Mouse (Mus musculus) liver, adult 2 months (tissue): ENCODE data around the gene Vim. TPM values are rescaled to one million over a fixed set of nuclear protein-coding genes. Genes with fewer than 3 reads are reported as not detected.

Experiments used
- DNase-seq: peaks from one replicate; pipeline ENCODE4 v3.0.0-alpha.2; 2011; ENCODE audit warnings: low read depth, low spot score; ENCODE audit errors: extremely low read depth
- H3K27ac ChIP-seq: fragments of 200-500 bp; replicated peaks from 2 replicates; pipeline ENCODE4 v1.5.1; 2012; ENCODE audit warnings: low read depth, mild to moderate bottlenecking, control low read depth, inconsistent platforms, low read length; ENCODE audit not compliant: insufficient read depth
- H3K27me3 ChIP-seq: fragments of 200-500 bp; 2 replicates; pipeline ENCODE4 v1.6.1; 2012; ENCODE audit warnings: mild to moderate bottlenecking, moderate library complexity, low read length, inconsistent platforms; ENCODE audit not compliant: control insufficient read depth, insufficient read depth
- H3K36me3 ChIP-seq: fragments of 200-500 bp; 2 replicates; pipeline ENCODE4 v1.6.1; 2012; ENCODE audit warnings: low read length, inconsistent platforms; ENCODE audit not compliant: control insufficient read depth, insufficient read depth
- H3K4me1 ChIP-seq: fragments of 200-500 bp; 2 replicates; pipeline ENCODE4 v1.6.1; 2011; ENCODE audit warnings: low read length; ENCODE audit not compliant: control insufficient read depth, insufficient read depth
- H3K4me3 ChIP-seq: fragments of 200-500 bp; 2 replicates; pipeline ENCODE4 v1.5.1; 2011; ENCODE audit warnings: low read depth, mild to moderate bottlenecking, control low read depth, low read length, moderate library complexity; ENCODE audit not compliant: insufficient read depth
- H3K79me2 ChIP-seq: fragments of 200-500 bp; 2 replicates; pipeline ENCODE4 v1.6.1; 2012; ENCODE audit warnings: inconsistent platforms, mild to moderate bottlenecking, low read length, moderate library complexity; ENCODE audit not compliant: control insufficient read depth, insufficient read depth
- H3K9ac ChIP-seq: fragments of 200-500 bp; 2 replicates; pipeline ENCODE4 v1.6.1; 2012; ENCODE audit warnings: low read depth, mild to moderate bottlenecking, control low read depth, inconsistent platforms, low read length
- CTCF ChIP-seq: fragments of 200-500 bp; IDR thresholded peaks from 2 replicates; pipeline ENCODE4 v1.5.1; 2011; ENCODE audit warnings: low read depth, low read length, control low read depth
- POLR2A ChIP-seq: fragments of 200-500 bp; IDR thresholded peaks from 2 replicates; pipeline ENCODE4 v1.6.1; 2011; ENCODE audit warnings: low read length, control low read depth; ENCODE audit not compliant: insufficient read depth; ENCODE audit errors: extremely low read depth
- WGBS: fragments of 180-500 bp; shearing (Covaris S2); methylation state at CpG from one replicate; pipeline ENCODE4 v1.1.7; 2018; 5-methylcytosine and 5-hydroxymethylcytosine counted together
- polyA plus RNA-seq: library from polyadenylated mRNA; depleted of rRNA; stranded (reverse); fragments of >200 nt; gene quantifications from 2 replicates; pipeline ENCODE4 v1.2.3, GENCODE M21; 2012
- total RNA-seq: library from RNA; depleted of rRNA; stranded (reverse); fragments of >200 nt; gene quantifications from 2 replicates; pipeline ENCODE4 v1.2.3, GENCODE M21; 2014

Vim gene
- total and polyA plus RNA-seq, 2 experiments, result 18.4 to 34.6 TPM

GRCm38 (mm10) chr2:13572647-13573407 lies 900 bp upstream of the Vim start:
- Histone ChIP-seq H3K79me2 (no peaks in the 10 kb centered on the region), H3K4me3 (no peak overlapping the region), H3K27me3 (0 out of 2 replicates have a peak, but pooled peaks cover 2% of the 10 kb centered on the region), H3K27ac (0 out of 2 replicates have a peak overlapping the region, but pooled peaks have one; percentile 19), H3K36me3 (no peaks in the 10 kb centered on the region), H3K9ac (no peak overlapping the region), H3K4me1 (peaks cover 3% of the 10 kb centered on the region; the same call in 1 of the 2 replicates)
- peak; percentile 17 for DNase-seq
- TF ChIP-seq CTCF, result no peak
- no peak for TF ChIP-seq POLR2A
- 27% methylated on average over 12 of the region's 12 CpGs for WGBS

- no peak for TF ChIP-seq CTCF
- peak; percentile 63; the same call in 1 of the 2 replicates for TF ChIP-seq POLR2A
- Histone ChIP-seq H3K9ac (peak overlapping the region; percentile 54), H3K36me3 (no peaks in the 10 kb centered on the region), H3K4me1 (peaks cover 3% of the 10 kb centered on the region; the same call in 1 of the 2 replicates), H3K79me2 (no peaks in the 10 kb centered on the region), H3K4me3 (peak overlapping the region; percentile 67), H3K27ac (peak overlapping the region; percentile 58), H3K27me3 (0 out of 2 replicates have a peak, but pooled peaks cover 2% of the 10 kb centered on the region)
- 1% methylated on average over 46 of the region's 46 CpGs for WGBS
- DNase-seq, result peak; percentile 24
These were observed 506 bp downstream of the Vim start for GRCm38 (mm10) chr2:13574066-13574800.

- Histone ChIP-seq H3K27me3 (0 out of 2 replicates have a peak, but pooled peaks cover 2% of the 10 kb centered on the region), H3K4me3 (peak overlapping the region; percentile 67), H3K79me2 (no peaks in the 10 kb centered on the region), H3K36me3 (peaks cover under 1% of the 10 kb centered on the region; the same call in 1 of the 2 replicates), H3K9ac (peak overlapping the region; percentile 54), H3K4me1 (peaks cover 3% of the 10 kb centered on the region; the same call in 1 of the 2 replicates), H3K27ac (peak overlapping the region; percentile 5; the same call in 1 of the 2 replicates)
- TF ChIP-seq CTCF, result no peak
- TF ChIP-seq POLR2A, result no peak
- no peak for DNase-seq
- WGBS, result 2% methylated on average over 21 of the region's 21 CpGs
These were observed 1.0 kb downstream of the Vim start for GRCm38 (mm10) chr2:13574801-13575150.

- peak; percentile 45 for DNase-seq
- Histone ChIP-seq H3K36me3 (peaks cover 2% of the 10 kb centered on the region; the same call in 1 of the 2 replicates), H3K4me1 (peaks cover 3% of the 10 kb centered on the region; the same call in 1 of the 2 replicates), H3K4me3 (peak overlapping the region; percentile 67), H3K27me3 (0 out of 2 replicates have a peak, but pooled peaks cover 2% of the 10 kb centered on the region), H3K79me2 (no peaks in the 10 kb centered on the region), H3K27ac (no peak overlapping the region), H3K9ac (peak overlapping the region; percentile 43; the same call in 1 of the 2 replicates)
- 1% methylated on average over 13 of the region's 13 CpGs for WGBS
- TF ChIP-seq POLR2A, result no peak
- peak; percentile 64 for TF ChIP-seq CTCF
These were observed 1.6 kb downstream of the Vim start for GRCm38 (mm10) chr2:13575287-13575801.

- Histone ChIP-seq H3K9ac (no peak overlapping the region), H3K27ac (no peak overlapping the region), H3K4me1 (peaks cover 3% of the 10 kb centered on the region; the same call in 1 of the 2 replicates), H3K4me3 (no peak overlapping the region; the same call in 1 of the 2 replicates), H3K36me3 (peaks cover 2% of the 10 kb centered on the region; the same call in 1 of the 2 replicates), H3K79me2 (no peaks in the 10 kb centered on the region), H3K27me3 (0 out of 2 replicates have a peak, but pooled peaks cover 2% of the 10 kb centered on the region)
- TF ChIP-seq CTCF, result no peak
- TF ChIP-seq POLR2A, result no peak
- WGBS, result 36% methylated on average over 6 of the region's 6 CpGs
- no peak for DNase-seq
These were observed 2.2 kb downstream of the Vim start for GRCm38 (mm10) chr2:13575926-13576325.
